In the genomic region with DNA sequence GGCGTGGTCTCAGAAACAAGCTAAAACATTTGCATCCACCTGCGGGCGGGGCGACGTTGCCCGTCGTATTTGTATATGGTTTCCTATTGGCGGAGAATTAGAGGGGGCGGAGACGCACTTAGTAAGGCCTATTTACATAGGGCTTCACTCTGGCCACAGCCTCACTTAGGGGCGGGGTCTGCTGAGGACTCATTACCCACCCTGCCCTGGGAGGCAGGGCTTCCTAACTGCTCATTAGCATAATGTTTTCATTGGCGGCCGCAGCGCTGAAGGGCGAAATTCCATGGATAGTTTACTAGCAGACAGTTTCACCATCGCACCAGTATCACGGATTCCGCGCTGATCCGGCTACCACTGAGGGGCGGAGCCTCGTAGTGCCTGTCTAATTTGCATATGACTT, we compare ENCODE assay signal across 8 mouse cellular contexts. TPM values are rescaled to one million over a fixed set of nuclear protein-coding genes. Genes with fewer than 3 reads are reported as not detected.
DNase-seq lines count a peak whose midpoint lies in the region; ATAC-seq and TF ChIP-seq lines count a peak whose summit lies in the region.

No protein-coding gene starts in this region.

- ATAC-seq in heart, embryonic 11.5 days (replicated peaks; ENCODE audit: insufficient number of reproducible peaks, low FRiP score, low TSS enrichment), result peak; percentile 90
- ATAC-seq in kidney, embryonic 16.5 days (ENCODE audit: low FRiP score, low TSS enrichment), result peak; percentile 93

- no peak for TF ChIP-seq CTCF in C2C12 (IDR thresholded peaks at IDR 0.05; ENCODE audit: control insufficient read depth, insufficient read depth, insufficient read length)
- no peak for TF ChIP-seq CTCF in brain, embryonic 14.5 days (IDR thresholded peaks at IDR 0.05; ENCODE audit: borderline replicate concordance, extremely low read depth, insufficient read depth, insufficient read length)
- TF ChIP-seq CTCF in liver, adult 2 months (IDR thresholded peaks at IDR 0.05; ENCODE audit: low read depth, low read length), result no peak

- no peaks in the 10 kb centered on the region for H3K27me3 ChIP-seq in C2C12 (ENCODE audit: control insufficient read depth, insufficient read depth, insufficient read length)
- peaks cover 28% of the 10 kb centered on the region for H3K27me3 ChIP-seq in erythroblast, embryonic 14.5 days (ENCODE audit: control insufficient read depth)
- no peaks in the 10 kb centered on the region for H3K27me3 ChIP-seq in heart, embryonic 11.5 days (ENCODE audit: control insufficient read depth, insufficient read depth, low read length)
- H3K27me3 ChIP-seq in kidney, embryonic 16.5 days (ENCODE audit: insufficient read depth, low read length), result no peaks in the 10 kb centered on the region
- H3K27me3 ChIP-seq in liver, adult 2 months (ENCODE audit: control insufficient read depth, insufficient read depth, low read length), result 0 out of 2 replicates have a peak, but pooled peaks cover 2% of the 10 kb centered on the region
- no peaks in the 10 kb centered on the region for H3K27me3 ChIP-seq in myocyte (ENCODE audit: control insufficient read depth, insufficient read depth, insufficient read length)
- no peaks in the 10 kb centered on the region for H3K27me3 ChIP-seq in splenic B cell, adult 2 months (ENCODE audit: control insufficient read depth, insufficient read depth, low read length, poor library complexity, severe bottlenecking)

- peaks cover 59% of the 10 kb centered on the region for H3K79me2 ChIP-seq in C2C12 (ENCODE audit: control insufficient read depth, insufficient read depth)
- H3K79me2 ChIP-seq in liver, adult 2 months (ENCODE audit: control insufficient read depth, insufficient read depth, low read length), result peaks cover 24% of the 10 kb centered on the region; the same call in 1 of the 2 replicates
- H3K79me2 ChIP-seq in myocyte (ENCODE audit: control insufficient read depth, insufficient read depth), result peaks cover 53% of the 10 kb centered on the region

- peaks cover 86% of the 10 kb centered on the region for H3K4me1 ChIP-seq in erythroblast, embryonic 14.5 days (ENCODE audit: control insufficient read depth)
- peaks cover 53% of the 10 kb centered on the region for H3K4me1 ChIP-seq in heart, embryonic 11.5 days (ENCODE audit: control insufficient read depth, insufficient read depth, low read length)
- peaks cover 58% of the 10 kb centered on the region for H3K4me1 ChIP-seq in kidney, embryonic 16.5 days (ENCODE audit: insufficient read depth, low read length)
- H3K4me1 ChIP-seq in liver, adult 2 months (ENCODE audit: control insufficient read depth, insufficient read depth, low read length), result peaks cover 21% of the 10 kb centered on the region

- peak overlapping the region; percentile 6 for H3ac ChIP-seq in C2C12 (ENCODE audit: control insufficient read depth, insufficient read length, low read depth)
- peak overlapping the region; percentile 51 for H3ac ChIP-seq in myocyte (ENCODE audit: control insufficient read depth, insufficient read length)

- TF ChIP-seq POLR2A in brain, embryonic 14.5 days (IDR thresholded peaks at IDR 0.05; ENCODE audit: borderline replicate concordance, extremely low read depth, insufficient read depth, insufficient read length, poor library complexity, severe bottlenecking), result no peak
- no peak for TF ChIP-seq POLR2A in liver, adult 2 months (IDR thresholded peaks at IDR 0.05; ENCODE audit: extremely low read depth, insufficient read depth, low read length)
- peak; percentile 23 for TF ChIP-seq POLR2A in myocyte (IDR thresholded peaks at IDR 0.05; ENCODE audit: insufficient read length, low read depth)

- H3K79me3 ChIP-seq in C2C12 (ENCODE audit: low read depth), result peaks cover 50% of the 10 kb centered on the region

- H3K9me3 ChIP-seq in erythroblast, embryonic 14.5 days (ENCODE audit: control insufficient read depth, low read length), result peaks cover 4% of the 10 kb centered on the region; the same call in 1 of the 2 replicates
- H3K9me3 ChIP-seq in heart, embryonic 11.5 days (replicated peaks; ENCODE audit: control insufficient read depth, low read length), result no peaks in the 10 kb centered on the region
- H3K9me3 ChIP-seq in kidney, embryonic 16.5 days (ENCODE audit: low read length), result no peaks in the 10 kb centered on the region

- peak overlapping the region; percentile 96 for H3K4me3 ChIP-seq in C2C12 (ENCODE audit: insufficient read depth, poor library complexity, severe bottlenecking)
- peak overlapping the region; percentile 91 for H3K4me3 ChIP-seq in erythroblast, embryonic 14.5 days (replicated peaks)
- H3K4me3 ChIP-seq in heart, embryonic 11.5 days (ENCODE audit: low read depth, low read length), result peak overlapping the region; percentile 79
- peak overlapping the region; percentile 81 for H3K4me3 ChIP-seq in kidney, embryonic 16.5 days (ENCODE audit: low read length)
- H3K4me3 ChIP-seq in liver, adult 2 months (ENCODE audit: insufficient read depth, low read depth, low read length), result peak overlapping the region; percentile 90
- peak overlapping the region; percentile 74 for H3K4me3 ChIP-seq in myocyte

- H3K27ac ChIP-seq in heart, embryonic 11.5 days (ENCODE audit: low read depth, low read length), result peak overlapping the region; percentile 96
- peak overlapping the region; percentile 96 for H3K27ac ChIP-seq in kidney, embryonic 16.5 days (ENCODE audit: low read length)
- H3K27ac ChIP-seq in liver, adult 2 months (replicated peaks; ENCODE audit: insufficient read depth, low read depth, low read length), result peak overlapping the region; percentile 85

- WGBS in heart, embryonic 11.5 days (ENCODE audit: insufficient replicate concordance), result under 1% methylated on average over 22 of the region's 22 CpGs
- 0% methylated on average over 22 of the region's 22 CpGs for WGBS in kidney, embryonic 16.5 days
- under 1% methylated on average over 22 of the region's 22 CpGs for WGBS in liver, adult 2 months

- H3K4me2 ChIP-seq in heart, embryonic 11.5 days, result peak overlapping the region; percentile 98
- H3K4me2 ChIP-seq in kidney, embryonic 16.5 days (replicated peaks; ENCODE audit: low read depth, low read length), result peak overlapping the region; percentile 95
- peak overlapping the region; percentile 86 for H3K4me2 ChIP-seq in myocyte (ENCODE audit: low read depth)

- H3K9ac ChIP-seq in heart, embryonic 11.5 days (ENCODE audit: low read depth, low read length), result peak overlapping the region; percentile 91
- H3K9ac ChIP-seq in kidney, embryonic 16.5 days (replicated peaks; ENCODE audit: low read length), result peak overlapping the region; percentile 89
- H3K9ac ChIP-seq in liver, adult 2 months (ENCODE audit: low read depth, low read length), result peak overlapping the region; percentile 55

- peaks cover 9% of the 10 kb centered on the region for H3K36me3 ChIP-seq in C2C12 (ENCODE audit: control insufficient read depth, insufficient read depth)
- H3K36me3 ChIP-seq in erythroblast, embryonic 14.5 days (ENCODE audit: control insufficient read depth), result peaks cover 33% of the 10 kb centered on the region
- H3K36me3 ChIP-seq in heart, embryonic 11.5 days (ENCODE audit: control insufficient read depth, insufficient read depth, low read length), result peaks cover 3% of the 10 kb centered on the region; the same call in 1 of the 2 replicates
- no peaks in the 10 kb centered on the region for H3K36me3 ChIP-seq in kidney, embryonic 16.5 days (ENCODE audit: insufficient read depth, low read length)
- no peaks in the 10 kb centered on the region for H3K36me3 ChIP-seq in liver, adult 2 months (ENCODE audit: control insufficient read depth, insufficient read depth, low read length)
- no peaks in the 10 kb centered on the region for H3K36me3 ChIP-seq in myocyte (ENCODE audit: control insufficient read depth, insufficient read depth)
- H3K36me3 ChIP-seq in splenic B cell, adult 2 months (ENCODE audit: control insufficient read depth, insufficient read depth, low read length, poor library complexity, severe bottlenecking), result no peaks in the 10 kb centered on the region

- DNase-seq in brain, embryonic 14.5 days (ENCODE audit: low read depth), result peak; percentile 100
- DNase-seq in liver, adult 2 months (ENCODE audit: extremely low read depth, low read depth, low spot score), result peak; percentile 98
- DNase-seq in splenic B cell, adult 2 months (ENCODE audit: low read depth, low spot score), result peak; percentile 99

RNA-seq across cellular contexts. Expression of a gene that starts 0.7 kb away (rescaled TPM):
- polyA plus RNA-seq in C2C12 (2012; fragmentation: generic; extraction: Trizol) (102 TPM), myocyte (2012; fragmentation: generic; extraction: Trizol) (152 TPM)
- 221 and 337 TPM in 2 replicates for polyA plus RNA-seq in brain, embryonic 14.5 days (2012; rRNA removed)
- 47.6 and 49.5 TPM in 2 replicates for polyA plus RNA-seq in erythroblast, embryonic 14.5 days (2012)
- 12.8 and 15.6 TPM in 2 replicates for polyA plus RNA-seq in heart, embryonic 11.5 days (2014; fragmentation: Nextera tagmentation; extraction: Ambion mirVana)
- 10.8 and 11.2 TPM in 2 replicates for polyA plus RNA-seq in kidney, embryonic 16.5 days (2015; fragmentation: Nextera tagmentation; extraction: Ambion mirVana)
- total RNA-seq in liver, adult 2 months (2014; rRNA removed), result 35.7 and 51.7 TPM in 2 replicates
- 223 and 259 TPM in 2 replicates for polyA plus RNA-seq in liver, adult 2 months (2012; rRNA removed)

RNA-seq across cellular contexts. Expression of a gene that starts 3.5 kb away (rescaled TPM):
- polyA plus RNA-seq in C2C12 (2012; fragmentation: generic; extraction: Trizol) (437 TPM), myocyte (2012; fragmentation: generic; extraction: Trizol) (109 TPM)
- 21.2 and 30.7 TPM in 2 replicates for polyA plus RNA-seq in brain, embryonic 14.5 days (2012; rRNA removed)
- 0.59 and 0.74 TPM in 2 replicates for polyA plus RNA-seq in erythroblast, embryonic 14.5 days (2012)
- polyA plus RNA-seq in heart, embryonic 11.5 days (2014; fragmentation: Nextera tagmentation; extraction: Ambion mirVana), result 405 and 420 TPM in 2 replicates
- 309 and 332 TPM in 2 replicates for polyA plus RNA-seq in kidney, embryonic 16.5 days (2015; fragmentation: Nextera tagmentation; extraction: Ambion mirVana)
- total RNA-seq in liver, adult 2 months (2014; rRNA removed), result 5.2 and 6.4 TPM in 2 replicates
- polyA plus RNA-seq in liver, adult 2 months (2012; rRNA removed), result 6.9 and 9.8 TPM in 2 replicates

RNA-seq across cellular contexts. Expression of a gene that starts 11.4 kb away (rescaled TPM):
- 10.7 TPM for polyA plus RNA-seq in C2C12 (2012; fragmentation: generic; extraction: Trizol)
- 12.2 and 12.7 TPM in 2 replicates for polyA plus RNA-seq in brain, embryonic 14.5 days (2012; rRNA removed)
- polyA plus RNA-seq in erythroblast, embryonic 14.5 days (2012), result 7.6 and 7.9 TPM in 2 replicates
- 2.1 and 2.8 TPM in 2 replicates for polyA plus RNA-seq in heart, embryonic 11.5 days (2014; fragmentation: Nextera tagmentation; extraction: Ambion mirVana)
- polyA plus RNA-seq in kidney, embryonic 16.5 days (2015; fragmentation: Nextera tagmentation; extraction: Ambion mirVana), result 4.2 and 4.4 TPM in 2 replicates
- total RNA-seq in liver, adult 2 months (2014; rRNA removed), result 1.4 and 1.9 TPM in 2 replicates
- 3.2 and 3.4 TPM in 2 replicates for polyA plus RNA-seq in liver, adult 2 months (2012; rRNA removed)
- polyA plus RNA-seq in myocyte (2012; fragmentation: generic; extraction: Trizol), result 15.6 TPM

RNA-seq across cellular contexts. Expression of a gene that starts 14.4 kb away (rescaled TPM):
- polyA plus RNA-seq in C2C12 (2012; fragmentation: generic; extraction: Trizol) (0.30 TPM), myocyte (2012; fragmentation: generic; extraction: Trizol) (0.73 TPM)
- polyA plus RNA-seq in brain, embryonic 14.5 days (2012; rRNA removed), result 0.20 and 0.38 TPM in 2 replicates
- 0.01 TPM in 1 of 2 replicates, not detected in the other for polyA plus RNA-seq in erythroblast, embryonic 14.5 days (2012)
- 0.19 and 0.20 TPM in 2 replicates for polyA plus RNA-seq in heart, embryonic 11.5 days (2014; fragmentation: Nextera tagmentation; extraction: Ambion mirVana)
- polyA plus RNA-seq in kidney, embryonic 16.5 days (2015; fragmentation: Nextera tagmentation; extraction: Ambion mirVana), result 0.54 and 0.71 TPM in 2 replicates
- 0.18 TPM in 1 of 2 replicates, not detected in the other for total RNA-seq in liver, adult 2 months (2014; rRNA removed)
- 0.45 TPM in 2 replicates for polyA plus RNA-seq in liver, adult 2 months (2012; rRNA removed)

RNA-seq across cellular contexts. Expression of a gene that starts 24.9 kb away (rescaled TPM):
- polyA plus RNA-seq in C2C12 (2012; fragmentation: generic; extraction: Trizol), result 48.6 TPM
- 59.7 and 74.1 TPM in 2 replicates for polyA plus RNA-seq in brain, embryonic 14.5 days (2012; rRNA removed)
- 4.4 and 4.9 TPM in 2 replicates for polyA plus RNA-seq in erythroblast, embryonic 14.5 days (2012)
- polyA plus RNA-seq in heart, embryonic 11.5 days (2014; fragmentation: Nextera tagmentation; extraction: Ambion mirVana), result 89.8 and 97.6 TPM in 2 replicates
- 101 and 113 TPM in 2 replicates for polyA plus RNA-seq in kidney, embryonic 16.5 days (2015; fragmentation: Nextera tagmentation; extraction: Ambion mirVana)
- total RNA-seq in liver, adult 2 months (2014; rRNA removed), result 24.8 TPM in 2 replicates
- 59.8 and 63.3 TPM in 2 replicates for polyA plus RNA-seq in liver, adult 2 months (2012; rRNA removed)
- 35.1 TPM for polyA plus RNA-seq in myocyte (2012; fragmentation: generic; extraction: Trizol)

Comparison
In these comparisons a context has a peak if more than half of its experiments do, and no peak if none do; other contexts are left out.
1. Peak in every context shown above with its lines: DNase-seq, ATAC-seq, H3K4me3 ChIP-seq and H3K27ac ChIP-seq.